Mouse (Mus musculus): ENCODE data around the gene Bbc3. TPM values are rescaled to one million over a fixed set of nuclear protein-coding genes. Genes with fewer than 3 reads are reported as not detected.
A peak's percentile ranks its signal among the peaks of the same experiment; 100 is the strongest.

Bbc3 gene
- polyA plus RNA-seq, 1 experiment from 2014 or later = 17.1 TPM

GRCm38 (mm10) chr7:16337733-16338132, 29.5 kb downstream of the Bbc3 start:
- Histone ChIP-seq H3K27me3 (ENCODE audit: low read depth, poor library complexity, severe bottlenecking) (no peaks in the 10 kb centered on the region), H3K27ac (replicated peaks) (no peak overlapping the region), H3K36me3 (peaks cover 94% of the 10 kb centered on the region), H3K9me3 (replicated peaks) (no peaks in the 10 kb centered on the region), H3K4me1 (no peaks in the 10 kb centered on the region), H3K4me3 (no peak overlapping the region)
- WGBS = 76% methylated on average over 2 of the region's 2 CpGs
- DNase-seq (ENCODE audit: low spot score) = no peak

GRCm38 (mm10) chr7:16344598-16344997, 36.4 kb downstream of the Bbc3 start:
- Histone ChIP-seq H3K36me3 (peaks cover 88% of the 10 kb centered on the region), H3K4me3 (no peak overlapping the region), H3K9me3 (replicated peaks) (no peaks in the 10 kb centered on the region), H3K27me3 (ENCODE audit: low read depth, poor library complexity, severe bottlenecking) (no peaks in the 10 kb centered on the region), H3K4me1 (no peaks in the 10 kb centered on the region), H3K27ac (replicated peaks) (no peak overlapping the region)
- no peak for DNase-seq (ENCODE audit: low spot score)
- WGBS = 96% methylated on average over 3 of the region's 3 CpGs

- Histone ChIP-seq H3K4me1 (no peaks in the 10 kb centered on the region), H3K9me3 (replicated peaks) (no peaks in the 10 kb centered on the region), H3K36me3 (peaks cover 88% of the 10 kb centered on the region), H3K27me3 (ENCODE audit: low read depth, poor library complexity, severe bottlenecking) (no peaks in the 10 kb centered on the region), H3K27ac (replicated peaks) (no peak overlapping the region), H3K4me3 (no peak overlapping the region)
- DNase-seq (ENCODE audit: low spot score) = no peak
- 93% methylated on average over 4 of the region's 4 CpGs for WGBS
Observed at GRCm38 (mm10) chr7:16345297-16345696, 37.1 kb downstream of the Bbc3 start.

- peaks cover 83% of the 10 kb centered on the region for H3K36me3 ChIP-seq
- no peaks in the 10 kb centered on the region for H3K27me3 ChIP-seq (ENCODE audit: low read depth, poor library complexity, severe bottlenecking)
- no peak overlapping the region for H3K4me3 ChIP-seq
- 94% methylated on average over 5 of the region's 5 CpGs for WGBS
- H3K4me1 ChIP-seq = no peaks in the 10 kb centered on the region
- no peak overlapping the region for H3K27ac ChIP-seq (replicated peaks)
- no peaks in the 10 kb centered on the region for H3K9me3 ChIP-seq (replicated peaks)
- no peak for DNase-seq (ENCODE audit: low spot score)
Observed at GRCm38 (mm10) chr7:16349999-16350398, 41.8 kb downstream of the Bbc3 start.

DNA sequence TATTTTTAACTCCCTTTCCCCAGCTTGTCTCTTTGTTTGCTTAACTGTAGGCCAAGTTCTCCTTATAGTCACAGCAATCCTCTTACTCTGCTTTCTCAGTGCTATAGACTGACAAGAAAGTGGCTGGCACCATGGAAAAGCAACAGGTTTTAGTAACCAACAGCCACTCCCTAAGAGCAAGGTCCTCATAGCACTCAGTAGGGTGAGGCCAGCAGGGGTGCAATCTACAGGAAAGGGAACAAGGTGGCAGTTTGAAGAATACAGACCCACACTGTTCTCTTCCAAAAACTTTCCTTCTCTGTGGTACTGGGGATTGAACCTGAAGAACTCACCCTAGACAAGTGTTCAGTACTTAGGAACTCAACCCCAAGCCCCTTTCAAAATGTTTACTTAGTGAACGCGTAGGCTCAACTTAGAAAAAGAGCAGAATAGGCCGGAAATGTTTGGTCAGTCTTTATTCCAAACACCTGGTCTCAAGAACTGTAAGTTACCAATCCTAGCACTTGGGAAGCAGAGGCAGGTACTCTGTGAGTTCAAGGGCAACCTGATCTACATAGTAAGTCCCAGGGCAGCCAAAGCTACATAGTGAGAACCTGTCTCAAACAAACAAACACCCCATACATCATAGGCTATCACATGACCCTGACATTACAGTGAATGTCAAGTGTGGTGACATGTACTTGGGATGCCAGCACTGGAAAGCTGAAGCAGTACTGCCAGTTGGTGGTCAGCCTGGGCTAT, 47.8 kb downstream of the Bbc3 start:
- no peak overlapping the region for H3K27ac ChIP-seq (replicated peaks)
- no peaks in the 10 kb centered on the region for H3K4me1 ChIP-seq
- no peak overlapping the region for H3K4me3 ChIP-seq
- H3K9me3 ChIP-seq (replicated peaks) = no peaks in the 10 kb centered on the region
- WGBS = 96% methylated on average over 3 of the region's 3 CpGs
- peaks cover 90% of the 10 kb centered on the region for H3K36me3 ChIP-seq
- no peaks in the 10 kb centered on the region for H3K27me3 ChIP-seq (ENCODE audit: low read depth, poor library complexity, severe bottlenecking)
- DNase-seq (ENCODE audit: low spot score) = no peak

DNA sequence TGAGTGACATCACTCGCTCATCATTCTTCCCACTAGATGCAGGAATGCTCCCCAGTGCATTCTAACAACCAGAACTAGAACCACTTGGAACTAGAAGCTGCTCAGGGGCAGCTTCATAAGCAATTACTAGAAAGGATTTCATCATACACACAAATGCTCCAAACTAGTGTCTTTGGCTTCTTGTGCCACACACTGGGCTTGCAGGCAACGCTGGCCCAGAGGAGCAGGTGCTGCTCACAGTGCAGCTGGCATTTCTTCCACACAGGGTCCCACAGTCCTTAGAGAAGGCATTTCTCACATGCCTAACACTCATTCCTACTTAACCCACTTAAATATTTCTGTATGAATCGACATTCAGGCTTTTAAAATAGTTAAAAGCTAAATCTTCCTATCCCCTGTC, 49.4 kb downstream of the Bbc3 start:
- no peak for DNase-seq (ENCODE audit: low spot score)
- Histone ChIP-seq H3K36me3 (peaks cover 90% of the 10 kb centered on the region), H3K27me3 (ENCODE audit: low read depth, poor library complexity, severe bottlenecking) (peaks cover 5% of the 10 kb centered on the region; the same call in 1 of the 2 replicates), H3K9me3 (replicated peaks) (no peaks in the 10 kb centered on the region), H3K27ac (replicated peaks) (no peak overlapping the region), H3K4me3 (no peak overlapping the region), H3K4me1 (no peaks in the 10 kb centered on the region)
- WGBS = over 99% methylated on average over 3 of the region's 3 CpGs

DNA sequence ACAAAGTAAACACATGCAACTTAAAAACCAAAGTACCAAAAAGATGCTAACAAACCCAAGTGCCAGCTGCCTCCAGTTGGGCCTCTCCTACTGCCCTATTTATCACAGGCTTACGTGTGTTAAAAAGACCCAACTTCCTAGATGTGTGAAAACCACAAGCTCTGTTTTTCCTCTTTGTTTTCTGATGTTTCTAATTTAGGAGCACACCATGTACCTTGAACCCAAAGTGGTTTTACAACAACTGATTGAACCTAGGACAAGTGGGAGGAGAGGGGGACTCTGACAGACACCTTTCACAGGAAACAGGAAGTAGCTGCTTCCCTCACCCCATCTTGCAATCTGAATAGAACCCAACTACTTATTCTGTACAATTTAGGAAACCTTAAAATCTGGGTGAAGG, 56.1 kb downstream of the Bbc3 start:
- Histone ChIP-seq H3K4me3 (no peak overlapping the region), H3K9me3 (replicated peaks) (no peaks in the 10 kb centered on the region), H3K27ac (replicated peaks) (no peak overlapping the region), H3K36me3 (peaks cover 100% of the 10 kb centered on the region), H3K27me3 (ENCODE audit: low read depth, poor library complexity, severe bottlenecking) (peaks cover 52% of the 10 kb centered on the region), H3K4me1 (peaks cover 29% of the 10 kb centered on the region)
- 98% methylated on average over 1 of the region's 1 CpGs for WGBS
- DNase-seq (ENCODE audit: low spot score) = no peak

DNA sequence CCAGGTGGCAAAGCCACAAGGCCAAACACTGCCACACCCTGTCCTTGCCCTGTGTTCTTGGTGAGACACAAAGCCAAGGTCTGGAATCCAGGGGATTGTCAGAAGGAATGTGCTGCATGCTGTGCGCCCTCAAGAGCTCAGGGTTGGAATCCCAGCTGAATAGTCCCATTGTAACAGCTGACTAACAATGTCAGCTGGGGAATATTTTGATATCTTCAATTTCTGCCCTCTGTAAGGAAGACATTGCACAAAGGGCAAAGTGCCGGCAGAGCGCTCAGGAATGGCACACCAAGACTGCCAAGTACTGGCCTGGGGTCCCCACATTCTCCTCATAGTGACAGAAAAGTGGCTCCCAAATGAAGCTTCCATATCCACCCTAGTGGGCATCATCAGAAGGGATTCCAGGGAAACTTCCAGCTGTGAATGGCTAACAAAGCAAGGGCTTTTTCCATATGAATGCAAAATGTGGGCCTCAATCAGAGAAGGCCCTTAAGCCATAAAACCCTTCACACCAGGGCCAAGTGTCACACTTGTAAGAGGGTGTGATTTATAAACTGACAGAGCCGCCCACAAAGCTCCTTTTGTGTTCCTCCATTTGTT, 56.8 kb downstream of the Bbc3 start:
- Histone ChIP-seq H3K27ac (replicated peaks) (no peak overlapping the region), H3K9me3 (replicated peaks) (no peaks in the 10 kb centered on the region), H3K27me3 (ENCODE audit: low read depth, poor library complexity, severe bottlenecking) (peaks cover 58% of the 10 kb centered on the region), H3K36me3 (peaks cover 100% of the 10 kb centered on the region), H3K4me3 (no peak overlapping the region), H3K4me1 (peaks cover 29% of the 10 kb centered on the region)
- peak; percentile 62 for DNase-seq (ENCODE audit: low spot score)
- WGBS = 44% methylated on average over 4 of the region's 4 CpGs

- H3K4me3 ChIP-seq = peak overlapping the region; percentile 7; the same call in 1 of the 2 replicates
- WGBS = 83% methylated on average over 10 of the region's 10 CpGs
- no peak for DNase-seq (ENCODE audit: low spot score)
- peaks cover 61% of the 10 kb centered on the region for H3K27me3 ChIP-seq (ENCODE audit: low read depth, poor library complexity, severe bottlenecking)
- no peak overlapping the region; the same call in 1 of the 2 replicates for H3K27ac ChIP-seq (replicated peaks)
- H3K36me3 ChIP-seq = peaks cover 100% of the 10 kb centered on the region
- no peaks in the 10 kb centered on the region for H3K9me3 ChIP-seq (replicated peaks)
- peaks cover 29% of the 10 kb centered on the region for H3K4me1 ChIP-seq
Observed at GRCm38 (mm10) chr7:16366133-16366646, 58.0 kb downstream of the Bbc3 start.

DNA sequence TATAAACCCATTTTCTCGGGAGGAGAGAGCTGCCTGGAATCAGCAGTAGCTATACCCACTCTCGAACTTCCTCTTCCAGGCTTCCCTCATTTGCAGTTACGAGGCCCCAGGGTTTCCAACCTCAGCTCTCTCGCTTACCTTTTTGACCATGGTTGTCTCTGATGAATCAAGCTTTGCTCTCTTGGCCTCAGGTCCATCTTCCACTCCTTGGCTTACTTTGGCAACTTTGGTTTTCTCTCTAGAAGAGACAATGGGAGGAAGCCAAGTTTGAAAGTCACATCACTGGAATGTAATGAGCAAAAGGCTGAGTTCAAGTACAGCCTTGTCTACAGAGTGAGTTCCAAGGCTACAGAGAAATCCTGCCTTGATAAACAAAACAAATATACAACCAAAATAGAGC, 58.5 kb downstream of the Bbc3 start:
- no peak overlapping the region for H3K27ac ChIP-seq (replicated peaks)
- H3K27me3 ChIP-seq (ENCODE audit: low read depth, poor library complexity, severe bottlenecking) = peaks cover 61% of the 10 kb centered on the region
- 89% methylated on average over 4 of the region's 4 CpGs for WGBS
- peaks cover 98% of the 10 kb centered on the region for H3K36me3 ChIP-seq
- peaks cover 29% of the 10 kb centered on the region for H3K4me1 ChIP-seq
- no peaks in the 10 kb centered on the region for H3K9me3 ChIP-seq (replicated peaks)
- DNase-seq (ENCODE audit: low spot score) = no peak
- no peak overlapping the region for H3K4me3 ChIP-seq

Other genes with a start within 250 kb of the Bbc3 start
- not detected in 2 replicates for gene Zfp541, start 246.6 kb upstream of the Bbc3 start, polyA plus RNA-seq (2016; fragmentation: Nextera tagmentation; extraction: Ambion mirVana)
- 187 and 188 TPM in 2 replicates for gene Napa, start 209.9 kb upstream of the Bbc3 start, polyA plus RNA-seq (2016; fragmentation: Nextera tagmentation; extraction: Ambion mirVana)
- gene Kptn, start 188.5 kb upstream of the Bbc3 start, polyA plus RNA-seq (2016; fragmentation: Nextera tagmentation; extraction: Ambion mirVana) = 28.8 and 30.6 TPM in 2 replicates
- gene Slc8a2, start 178.6 kb upstream of the Bbc3 start, polyA plus RNA-seq (2016; fragmentation: Nextera tagmentation; extraction: Ambion mirVana) = 0.21 and 0.25 TPM in 2 replicates
- 80.7 and 99.3 TPM in 2 replicates for gene Meis3, start 133.3 kb upstream of the Bbc3 start, polyA plus RNA-seq (2016; fragmentation: Nextera tagmentation; extraction: Ambion mirVana)
- gene Dhx34, start 86.4 kb upstream of the Bbc3 start, polyA plus RNA-seq (2016; fragmentation: Nextera tagmentation; extraction: Ambion mirVana) = 19.9 and 20.2 TPM in 2 replicates
- 0.04 and 0.10 TPM in 2 replicates for gene C5ar2, start 64.2 kb upstream of the Bbc3 start, polyA plus RNA-seq (2016; fragmentation: Nextera tagmentation; extraction: Ambion mirVana)
- 0.86 and 1.4 TPM in 2 replicates for gene C5ar1, start 48.9 kb upstream of the Bbc3 start, polyA plus RNA-seq (2016; fragmentation: Nextera tagmentation; extraction: Ambion mirVana)
- gene Inafm1, start 34.8 kb upstream of the Bbc3 start, polyA plus RNA-seq (2016; fragmentation: Nextera tagmentation; extraction: Ambion mirVana) = 6.3 and 10.0 TPM in 2 replicates
- gene Ccdc9, start 21.6 kb upstream of the Bbc3 start, polyA plus RNA-seq (2016; fragmentation: Nextera tagmentation; extraction: Ambion mirVana) = 24.6 and 34.1 TPM in 2 replicates
- 447 and 477 TPM in 2 replicates for gene Sae1, start 79.4 kb downstream of the Bbc3 start, polyA plus RNA-seq (2016; fragmentation: Nextera tagmentation; extraction: Ambion mirVana)
- 16.9 and 17.6 TPM in 2 replicates for gene Zc3h4, start 92.5 kb downstream of the Bbc3 start, polyA plus RNA-seq (2016; fragmentation: Nextera tagmentation; extraction: Ambion mirVana)
- gene Tmem160, start 144.4 kb downstream of the Bbc3 start, polyA plus RNA-seq (2016; fragmentation: Nextera tagmentation; extraction: Ambion mirVana) = 54.5 and 64.7 TPM in 2 replicates
- 0.32 and 0.74 TPM in 2 replicates for gene Npas1, start 169.3 kb downstream of the Bbc3 start, polyA plus RNA-seq (2016; fragmentation: Nextera tagmentation; extraction: Ambion mirVana)